Mouse (Mus musculus) CD4-positive, CD25-positive, alpha-beta regulatory T cell, adult 9 weeks (primary cell): ENCODE measurements around the gene Gm16405. TPM values are rescaled to one million over a fixed set of nuclear protein-coding genes. Genes with fewer than 3 reads are reported as not detected.

ENCODE experiments used
- polyA plus RNA-seq: library from polyadenylated mRNA; unstranded; fragments of 100-300 nt; shearing (Covaris generic); gene quantifications from one replicate; pipeline ENCODE4 v1.2.1, GENCODE M21; 2017

Gene Gm16405
- polyA plus RNA-seq: not detected

GRCm38 (mm10) chrX:54530908-54531307 is at the start of gene Gm16405:
Gene Gm16405, plus strand, starts transcription at chrX:54531208.

Other genes starting within 250 kb of the Gm16405 start
- not detected for gene Gm16430, start 91.0 kb downstream of the Gm16405 start, polyA plus RNA-seq